Mouse (Mus musculus): ENCODE results near the gene Bfar. TPM values are rescaled to one million over a fixed set of nuclear protein-coding genes. Genes with fewer than 3 reads are reported as not detected.
"Not testable (repeated sequence)": the region's sequence is repeated elsewhere in the genome, so short reads cannot be mapped to it uniquely, and the experiment has no call there.

Bfar gene
- polyA plus RNA-seq (2016; fragmentation: Nextera tagmentation; extraction: Ambion mirVana): 35.9 and 36.2 TPM in 2 replicates

GRCm38 (mm10) chr16:13671685-13672385 is at the start of gene Bfar, which contains the start of gene 3110001I22Rik:
Gene Bfar, plus strand, starts transcription at chr16:13671858.
Gene 3110001I22Rik, plus strand, starts transcription at chr16:13671929.
- H3K36me3 ChIP-seq (replicated peaks): peaks cover 8% of the 10 kb centered on the region
- no peaks in the 10 kb centered on the region for H3K9me3 ChIP-seq
- no peaks in the 10 kb centered on the region for H3K27me3 ChIP-seq (ENCODE audit: poor library complexity, severe bottlenecking)
- peak; percentile 90 for DNase-seq (ENCODE audit: extremely low spot score, low spot score)
- peak within 1 kb of the TSS; percentile 94 for H3K4me3 ChIP-seq
- WGBS: under 1% methylated on average over 53 of the region's 54 CpGs
- H3K27ac ChIP-seq: peak within 1 kb of the TSS; percentile 90
- H3K4me1 ChIP-seq: peaks cover 22% of the 10 kb centered on the region

GRCm38 (mm10) chr16:13628345-13628744 is 43.3 kb upstream of the Bfar start:
- no peaks in the 10 kb centered on the region for H3K9me3 ChIP-seq
- no peak for DNase-seq (ENCODE audit: extremely low spot score, low spot score)
- no peaks in the 10 kb centered on the region for H3K4me1 ChIP-seq
- no peaks in the 10 kb centered on the region for H3K27me3 ChIP-seq (ENCODE audit: poor library complexity, severe bottlenecking)
- peaks cover 74% of the 10 kb centered on the region for H3K36me3 ChIP-seq (replicated peaks)
- WGBS: 56% methylated on average over 5 of the region's 5 CpGs
- no peak overlapping the region for H3K27ac ChIP-seq
- H3K4me3 ChIP-seq: no peak overlapping the region

- not testable (repeated sequence) for H3K4me3 ChIP-seq; H3K9me3 ChIP-seq; H3K27ac ChIP-seq; H3K4me1 ChIP-seq; DNase-seq (ENCODE audit: extremely low spot score, low spot score); H3K27me3 ChIP-seq (ENCODE audit: poor library complexity, severe bottlenecking)
- peaks cover 57% of the 10 kb centered on the region for H3K36me3 ChIP-seq (replicated peaks)
- 48% methylated on average over 2 of the region's 2 CpGs for WGBS
These were observed 33.5 kb upstream of the Bfar start for GRCm38 (mm10) chr16:13638198-13638597.

- 91% methylated on average over 5 of the region's 5 CpGs for WGBS
- H3K9me3 ChIP-seq: no peaks in the 10 kb centered on the region
- H3K36me3 ChIP-seq (replicated peaks): peaks cover 57% of the 10 kb centered on the region
These were observed 32.1 kb upstream of the Bfar start for GRCm38 (mm10) chr16:13639508-13639907.

GRCm38 (mm10) chr16:13640064-13640463 is 31.6 kb upstream of the Bfar start:
- Histone ChIP-seq H3K27me3 (ENCODE audit: poor library complexity, severe bottlenecking) (no peaks in the 10 kb centered on the region), H3K4me3 (no peak overlapping the region), H3K36me3 (replicated peaks) (peaks cover 57% of the 10 kb centered on the region), H3K27ac (no peak overlapping the region), H3K9me3 (no peaks in the 10 kb centered on the region), H3K4me1 (peaks cover 7% of the 10 kb centered on the region)
- DNase-seq (ENCODE audit: extremely low spot score, low spot score): no peak
- WGBS: 84% methylated on average over 7 of the region's 7 CpGs

More at GRCm38 (mm10) chr16:13639508-13639907, 32.1 kb upstream of the Bfar start:
- DNase-seq (ENCODE audit: extremely low spot score, low spot score): no peak
- H3K27ac ChIP-seq: no peak overlapping the region
- H3K4me3 ChIP-seq: no peak overlapping the region
- H3K4me1 ChIP-seq: peaks cover 7% of the 10 kb centered on the region
- H3K27me3 ChIP-seq (ENCODE audit: poor library complexity, severe bottlenecking): no peaks in the 10 kb centered on the region

- DNase-seq (ENCODE audit: extremely low spot score, low spot score): no peak
- no peaks in the 10 kb centered on the region for H3K4me1 ChIP-seq
- H3K9me3 ChIP-seq: no peaks in the 10 kb centered on the region
- 95% methylated on average over 3 of the region's 3 CpGs for WGBS
- H3K27ac ChIP-seq: no peak overlapping the region
- no peaks in the 10 kb centered on the region for H3K27me3 ChIP-seq (ENCODE audit: poor library complexity, severe bottlenecking)
- H3K4me3 ChIP-seq: no peak overlapping the region
- peaks cover 65% of the 10 kb centered on the region for H3K36me3 ChIP-seq (replicated peaks)
These were observed 27.2 kb upstream of the Bfar start for GRCm38 (mm10) chr16:13644474-13644873.

- Histone ChIP-seq H3K27ac (no peak overlapping the region), H3K4me1 (no peaks in the 10 kb centered on the region), H3K9me3 (no peaks in the 10 kb centered on the region), H3K4me3 (no peak overlapping the region), H3K27me3 (ENCODE audit: poor library complexity, severe bottlenecking) (no peaks in the 10 kb centered on the region), H3K36me3 (replicated peaks) (peaks cover 71% of the 10 kb centered on the region)
- WGBS: 88% methylated on average over 4 of the region's 4 CpGs
- no peak for DNase-seq (ENCODE audit: extremely low spot score, low spot score)
These were observed 25.7 kb upstream of the Bfar start for GRCm38 (mm10) chr16:13645930-13646329.

GRCm38 (mm10) chr16:13658886-13659285 is 12.8 kb upstream of the Bfar start:
- WGBS: 91% methylated on average over 3 of the region's 3 CpGs
- no peaks in the 10 kb centered on the region for H3K9me3 ChIP-seq
- DNase-seq (ENCODE audit: extremely low spot score, low spot score): no peak
- no peaks in the 10 kb centered on the region for H3K27me3 ChIP-seq (ENCODE audit: poor library complexity, severe bottlenecking)
- H3K27ac ChIP-seq: no peak overlapping the region
- peaks cover 75% of the 10 kb centered on the region for H3K36me3 ChIP-seq (replicated peaks)
- H3K4me1 ChIP-seq: no peaks in the 10 kb centered on the region
- no peak overlapping the region for H3K4me3 ChIP-seq

- H3K4me1 ChIP-seq: no peaks in the 10 kb centered on the region
- peaks cover 75% of the 10 kb centered on the region for H3K36me3 ChIP-seq (replicated peaks)
- 95% methylated on average over 9 of the region's 9 CpGs for WGBS
- H3K9me3 ChIP-seq: no peaks in the 10 kb centered on the region
- no peak overlapping the region for H3K27ac ChIP-seq
- H3K27me3 ChIP-seq (ENCODE audit: poor library complexity, severe bottlenecking): no peaks in the 10 kb centered on the region
- no peak for DNase-seq (ENCODE audit: extremely low spot score, low spot score)
- no peak overlapping the region for H3K4me3 ChIP-seq
These were observed 10.9 kb upstream of the Bfar start for GRCm38 (mm10) chr16:13660736-13661135.

- H3K27ac ChIP-seq: peak within 1 kb of the TSS; percentile 88
- peaks cover 28% of the 10 kb centered on the region for H3K36me3 ChIP-seq (replicated peaks)
- peak within 1 kb of the TSS; percentile 84 for H3K4me3 ChIP-seq
- under 1% methylated on average over 35 of the region's 35 CpGs for WGBS
- H3K27me3 ChIP-seq (ENCODE audit: poor library complexity, severe bottlenecking): no peaks in the 10 kb centered on the region
- peak; percentile 88 for DNase-seq (ENCODE audit: extremely low spot score, low spot score)
- H3K4me1 ChIP-seq: peaks cover 19% of the 10 kb centered on the region
- H3K9me3 ChIP-seq: no peaks in the 10 kb centered on the region
These were observed 3.7 kb upstream of the Bfar start, which contains the start of gene Parn for GRCm38 (mm10) chr16:13667878-13668343. Gene Parn, minus strand, starts transcription at chr16:13668170.

GRCm38 (mm10) chr16:13668402-13669108 is 3.1 kb upstream of the Bfar start:
- H3K4me3 ChIP-seq: peak overlapping the region; percentile 84
- no peak for DNase-seq (ENCODE audit: extremely low spot score, low spot score)
- H3K27me3 ChIP-seq (ENCODE audit: poor library complexity, severe bottlenecking): no peaks in the 10 kb centered on the region
- peak overlapping the region; percentile 88 for H3K27ac ChIP-seq
- peaks cover 21% of the 10 kb centered on the region for H3K36me3 ChIP-seq (replicated peaks)
- 82% methylated on average over 10 of the region's 10 CpGs for WGBS
- H3K9me3 ChIP-seq: no peaks in the 10 kb centered on the region
- peaks cover 24% of the 10 kb centered on the region for H3K4me1 ChIP-seq

- no peak for DNase-seq (ENCODE audit: extremely low spot score, low spot score)
- 96% methylated on average over 1 of the region's 1 CpGs for WGBS
- H3K36me3 ChIP-seq (replicated peaks): peaks cover 19% of the 10 kb centered on the region
- H3K9me3 ChIP-seq: no peaks in the 10 kb centered on the region
- peaks cover 24% of the 10 kb centered on the region for H3K4me1 ChIP-seq
- H3K27me3 ChIP-seq (ENCODE audit: poor library complexity, severe bottlenecking): no peaks in the 10 kb centered on the region
- no peak overlapping the region for H3K4me3 ChIP-seq
- no peak overlapping the region for H3K27ac ChIP-seq
These were observed 2.4 kb upstream of the Bfar start for GRCm38 (mm10) chr16:13669282-13669681.

- 79% methylated on average over 5 of the region's 5 CpGs for WGBS
- H3K27me3 ChIP-seq (ENCODE audit: poor library complexity, severe bottlenecking); H3K27ac ChIP-seq; H3K36me3 ChIP-seq (replicated peaks); DNase-seq (ENCODE audit: extremely low spot score, low spot score); H3K9me3 ChIP-seq: not testable (repeated sequence)
- Histone ChIP-seq H3K4me1 (peaks cover 24% of the 10 kb centered on the region), H3K4me3 (peak overlapping the region; percentile 94)
These were observed 762 bp upstream of the Bfar start for GRCm38 (mm10) chr16:13670896-13671295.
